Mouse (Mus musculus) frontal cortex, postnatal 14 days (tissue): ENCODE results near the gene Eno2.
"Not testable (repeated sequence)": the region's sequence is repeated elsewhere in the genome, so short reads cannot be mapped to it uniquely, and the experiment has no call there.

Source experiments
- DNase-seq, 2 experiments: peaks; one replicate each; pipeline ENCODE4 v3.0.0; 2022; ENCODE audit warnings: low spot score in 2 of 2

Eno2 gene

DNA sequence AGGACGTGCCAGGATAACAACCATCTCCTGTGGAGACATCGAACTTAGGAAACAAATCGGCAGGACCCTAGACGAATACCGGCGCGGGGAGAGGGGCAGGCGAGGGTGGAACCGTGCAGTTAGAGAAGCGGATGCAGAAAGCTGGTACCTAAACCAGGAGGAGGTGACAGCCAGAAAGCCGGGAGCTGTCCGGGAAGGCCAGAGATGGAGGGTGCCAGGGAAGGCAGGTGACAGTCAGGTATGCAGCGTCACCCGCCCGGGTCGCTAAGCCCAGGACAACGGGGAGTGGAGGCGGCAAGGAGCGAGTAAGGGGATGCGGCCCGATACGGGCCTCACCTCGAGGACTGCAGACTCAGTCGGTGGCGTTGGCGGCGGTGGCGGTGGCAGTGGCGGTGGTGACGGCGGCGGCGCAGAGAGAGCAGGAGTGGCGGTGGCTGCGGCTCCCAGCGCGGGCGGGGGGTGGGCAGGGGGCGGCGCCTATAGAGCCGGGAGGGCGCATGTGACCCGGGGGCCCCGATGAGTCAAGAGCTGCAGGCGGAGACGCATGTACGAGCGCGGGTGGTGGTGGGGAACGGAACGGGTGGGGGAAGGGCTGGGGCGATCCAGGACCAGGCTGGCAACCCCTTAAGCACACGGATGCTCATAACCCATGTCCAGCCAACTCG lies at the start of gene Eno2:
TSS of gene Eno2 (minus strand) at position 573 of the 665 bp plus-strand sequence.
- peak in 1 of 2 experiments; percentile 63 for DNase-seq

DNA sequence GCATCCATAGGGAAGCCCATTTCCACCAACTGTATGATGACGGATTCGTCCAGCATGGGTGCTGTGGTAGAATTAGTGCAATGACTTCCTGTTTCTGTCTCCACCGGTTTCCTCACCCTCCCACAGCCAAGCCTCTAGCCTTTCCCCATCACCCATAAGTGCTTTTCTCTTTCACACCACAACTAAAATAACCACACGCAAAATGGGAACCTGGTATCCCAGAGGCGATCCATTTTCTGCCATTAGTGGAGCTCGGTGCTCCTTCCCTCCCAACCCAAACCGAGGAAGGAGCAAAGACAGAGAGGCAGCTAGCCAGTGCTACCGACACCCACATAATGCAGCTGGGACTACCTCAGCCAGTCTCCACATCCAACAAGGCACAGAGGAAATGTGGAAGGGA lies 48.5 kb upstream of the Eno2 start:
- peak in 1 of 2 experiments; percentile 9 for DNase-seq

DNA sequence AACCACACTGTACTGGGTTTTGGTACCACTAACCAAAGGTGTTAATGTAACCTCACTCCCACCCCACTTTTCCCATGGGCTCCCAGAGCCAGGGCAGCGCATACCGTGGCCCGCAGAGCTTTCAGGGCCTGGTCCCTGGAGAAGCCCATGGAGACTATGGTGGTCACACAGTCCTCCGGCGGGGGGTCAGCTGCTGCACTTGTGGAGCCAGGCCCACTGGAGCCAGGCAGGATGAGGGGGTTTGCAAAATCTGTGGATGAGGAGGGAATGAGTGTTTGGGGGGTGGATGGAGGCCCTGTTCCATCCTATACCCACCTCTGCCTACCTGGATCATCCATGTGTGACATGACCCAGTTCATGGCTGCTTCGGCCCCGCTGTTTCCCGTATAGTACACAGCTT lies 48.1 kb upstream of the Eno2 start:
- DNase-seq: peak in 1 of 2 experiments; percentile 2

DNA sequence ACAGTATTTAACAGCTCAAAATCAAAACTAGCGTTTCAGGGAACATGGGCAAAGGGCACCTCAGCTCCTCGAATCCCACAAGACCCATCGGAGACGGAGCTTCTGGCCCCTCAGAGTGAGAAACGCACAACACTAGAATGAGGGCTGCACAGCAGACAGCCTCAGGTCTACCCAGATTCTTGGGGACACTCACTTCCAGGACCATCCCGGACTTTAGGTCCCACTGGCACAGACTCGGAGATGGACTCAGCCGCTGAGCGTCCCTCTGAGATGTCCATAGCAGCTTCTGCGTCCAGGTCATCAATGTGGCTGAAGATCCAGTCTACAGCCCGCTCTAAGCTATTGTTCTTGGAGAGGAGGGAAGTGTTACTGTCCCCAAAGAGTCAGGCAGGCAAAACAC lies 47.7 kb upstream of the Eno2 start:
- DNase-seq: peak in 1 of 2 experiments; percentile 3

DNA sequence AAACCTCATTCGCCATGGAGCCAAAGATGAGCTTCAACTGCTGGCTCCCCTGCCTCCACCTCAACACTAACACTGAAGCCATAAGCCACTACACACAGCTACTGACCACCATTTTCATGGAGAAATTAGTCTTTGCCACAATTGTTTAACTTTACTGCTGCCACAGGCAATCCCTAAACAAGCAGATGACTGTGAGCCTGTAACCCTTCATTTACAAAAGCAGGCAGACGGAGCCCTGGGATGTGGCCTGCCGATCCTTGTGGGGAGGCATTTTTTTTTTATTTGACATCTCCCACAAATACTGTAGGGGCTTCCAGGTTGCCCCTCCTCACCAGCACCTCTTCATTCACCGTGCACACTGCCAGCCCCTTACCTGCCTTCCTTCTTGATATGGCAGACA lies 47.1 kb upstream of the Eno2 start:
- no peak for DNase-seq

DNA sequence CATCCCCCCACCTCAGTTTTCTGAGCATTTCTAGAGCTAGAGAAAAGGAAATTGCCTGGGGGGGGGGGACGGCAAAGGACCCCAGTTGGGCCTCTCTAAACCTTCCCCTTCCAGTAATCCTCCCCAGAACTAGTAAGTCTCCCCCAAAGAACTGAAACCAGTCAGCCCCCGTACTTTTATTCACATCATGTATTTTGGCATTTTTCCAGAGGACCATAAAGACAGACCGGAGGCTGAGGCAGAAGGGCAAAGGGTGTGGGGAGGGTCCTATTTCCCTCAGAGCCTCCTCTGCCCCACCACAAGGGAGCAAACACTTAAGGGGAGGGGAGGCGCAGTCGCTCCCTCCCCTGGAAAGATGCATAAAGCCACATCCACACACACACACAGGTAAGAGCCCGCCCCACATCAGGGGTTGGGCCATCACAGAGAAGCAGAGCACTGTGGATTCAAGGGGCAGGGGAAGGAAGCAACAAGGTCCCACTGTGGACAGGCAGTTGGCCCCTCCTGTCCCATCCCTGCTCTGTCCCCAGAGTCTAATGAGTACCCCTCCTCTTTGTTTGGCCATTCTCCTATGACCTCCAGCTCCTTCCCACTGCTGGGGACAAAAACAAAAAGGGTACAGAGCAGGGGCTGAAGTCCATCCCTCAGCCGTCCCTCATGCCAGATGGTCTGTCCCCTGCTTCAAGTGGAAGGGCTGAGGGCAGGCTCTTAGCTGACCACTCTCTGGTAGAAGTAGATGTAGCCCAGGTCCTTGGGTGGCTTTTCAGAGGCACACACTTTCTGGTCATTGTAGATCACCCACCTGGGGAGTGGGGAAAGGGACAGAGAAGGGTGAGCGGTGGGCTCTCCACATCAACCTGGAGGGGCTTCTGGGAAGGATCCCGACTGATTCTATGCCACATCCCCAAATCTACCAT lies 45.6 kb upstream of the Eno2 start:
- peak in 1 of 2 experiments; percentile 13 for DNase-seq

DNA sequence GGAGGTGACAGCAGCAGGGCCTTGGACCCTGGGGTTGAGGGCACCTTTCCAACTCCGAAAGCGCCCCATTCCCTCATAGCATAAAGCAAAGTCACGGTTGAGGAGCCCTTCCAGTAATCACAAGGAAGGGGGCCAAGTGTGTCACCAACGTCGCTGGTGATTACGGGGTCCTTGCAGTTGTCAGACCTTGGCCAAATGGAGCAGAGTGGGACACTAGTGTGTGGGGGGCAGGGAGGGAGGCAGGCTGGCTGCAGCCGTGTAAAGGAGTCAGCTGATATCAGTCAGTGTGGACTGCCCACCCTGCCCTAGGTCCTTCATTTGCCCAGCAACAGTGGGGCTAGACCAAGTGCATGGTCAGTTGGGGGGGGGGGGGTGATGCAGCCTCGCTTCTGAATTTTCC lies 45.0 kb upstream of the Eno2 start:
- DNase-seq: no peak

DNA sequence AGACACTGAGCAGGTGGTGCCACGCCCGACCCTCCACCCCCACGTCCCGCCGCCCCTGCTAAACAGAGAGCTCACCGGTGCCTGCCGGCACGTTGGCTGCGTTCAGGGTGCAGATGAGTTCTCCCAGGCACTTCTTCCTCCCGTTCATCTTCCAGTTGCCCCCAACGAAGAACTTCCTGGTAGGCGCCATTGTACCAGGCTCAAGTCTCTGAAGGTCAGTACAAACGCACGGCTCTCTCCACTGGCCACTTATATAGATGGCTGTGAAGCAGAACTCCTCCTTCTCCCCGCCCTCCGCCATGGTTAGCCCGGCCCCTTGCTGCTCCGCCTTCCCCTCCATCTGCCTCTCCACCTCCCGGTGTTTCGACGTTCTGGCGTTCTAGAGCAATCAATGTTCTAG lies 44.5 kb upstream of the Eno2 start, which contains the start of gene Tpi1:
TSS of gene Tpi1 (minus strand) at position 364 of the 400 bp plus-strand sequence.
- peak; percentile 82 to 86 for DNase-seq

DNA sequence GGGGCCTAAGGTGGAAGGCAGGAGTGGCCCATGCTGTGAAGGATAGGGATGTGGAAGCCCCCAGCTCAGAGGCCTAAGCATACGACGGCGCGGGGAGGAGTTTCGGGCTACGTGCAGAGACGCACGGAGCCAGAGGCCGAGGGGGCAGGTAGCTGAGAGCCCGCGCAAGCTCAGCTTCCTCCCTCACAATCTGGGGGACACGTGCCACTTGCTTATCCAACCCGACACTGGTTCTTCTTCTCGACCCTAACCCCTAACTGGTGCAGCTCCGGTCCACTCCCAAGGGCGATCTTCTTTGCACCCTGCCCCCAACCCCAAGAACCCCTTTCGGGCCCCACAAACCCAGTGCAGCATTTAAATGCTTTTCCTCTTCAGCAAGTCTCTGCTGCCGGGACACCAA lies 44.0 kb upstream of the Eno2 start:
- peak; percentile 64 to 70 for DNase-seq

DNA sequence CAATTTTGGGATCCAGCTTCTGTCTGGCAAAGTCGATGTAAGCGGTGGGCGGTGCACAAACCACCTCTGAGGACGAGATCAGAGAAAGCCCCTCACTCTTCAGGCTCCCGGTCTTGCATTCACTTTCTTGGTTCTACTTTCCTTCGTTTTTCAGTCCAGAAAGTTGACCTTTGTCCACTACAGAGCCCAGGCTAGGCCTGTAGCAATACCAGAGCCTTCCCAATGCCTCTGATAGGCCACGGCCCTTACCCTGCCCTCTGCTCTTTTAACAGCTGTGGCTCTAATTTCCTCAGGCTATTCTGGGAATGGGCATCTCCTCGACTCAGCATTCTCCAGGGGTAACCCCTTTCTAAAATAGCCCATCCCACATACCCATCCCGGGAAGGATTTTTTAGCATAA lies 43.4 kb upstream of the Eno2 start:
- DNase-seq: no peak

DNA sequence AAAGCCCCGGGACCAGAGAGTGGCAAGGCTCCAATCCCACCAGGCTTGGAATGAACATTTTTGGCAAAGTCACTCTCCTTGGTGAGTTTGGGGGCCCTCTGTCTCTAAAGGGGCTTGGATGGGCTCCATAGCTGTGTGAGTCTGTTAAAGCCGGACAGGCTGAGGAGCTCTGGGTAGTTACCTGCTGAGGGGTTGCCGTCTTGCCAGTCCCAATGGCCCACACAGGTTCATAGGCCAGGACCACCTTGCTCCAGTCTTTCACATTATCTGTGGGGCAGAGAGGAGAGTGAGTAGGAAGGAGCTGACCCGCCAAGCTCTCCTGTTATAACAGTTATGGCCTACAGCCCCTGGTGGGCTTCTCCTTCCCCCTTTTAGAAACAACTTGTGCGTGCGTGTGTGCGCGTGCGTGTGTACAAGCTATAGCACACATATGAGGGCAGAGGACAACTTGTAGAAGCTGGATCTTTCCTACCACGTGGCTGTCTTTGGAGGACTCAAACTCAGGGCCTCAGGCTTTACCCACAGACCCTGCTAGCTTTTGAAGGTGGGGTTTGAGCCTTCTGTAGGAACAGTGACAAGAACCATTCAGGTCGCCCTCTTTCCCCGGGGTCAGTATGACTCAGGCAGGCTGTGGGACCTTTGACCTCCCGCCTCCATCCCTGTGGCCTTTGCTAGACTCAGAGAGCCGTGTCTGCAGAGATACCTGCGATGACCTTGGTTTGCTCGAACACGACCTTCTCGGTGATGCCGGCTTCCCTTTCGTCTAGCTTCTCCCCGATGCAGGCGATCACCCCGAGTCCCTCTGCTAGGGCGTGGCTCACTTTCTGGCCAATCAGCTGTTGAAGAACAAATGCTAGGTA lies 42.5 kb upstream of the Eno2 start:
- no peak for DNase-seq

DNA sequence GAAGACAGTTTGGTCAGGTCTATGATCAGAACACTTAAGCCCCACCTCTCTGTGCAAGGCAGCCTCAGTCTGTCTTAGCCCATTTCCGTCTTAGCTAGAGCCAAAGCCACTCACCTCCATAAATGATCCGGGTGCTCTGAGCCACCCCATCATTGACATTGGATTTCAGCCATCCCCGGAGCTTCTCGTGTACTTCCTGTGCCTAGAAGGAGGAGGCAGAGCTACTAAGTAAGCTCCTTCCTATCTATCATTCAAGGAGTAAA lies 41.9 kb upstream of the Eno2 start:
- no peak for DNase-seq

DNA sequence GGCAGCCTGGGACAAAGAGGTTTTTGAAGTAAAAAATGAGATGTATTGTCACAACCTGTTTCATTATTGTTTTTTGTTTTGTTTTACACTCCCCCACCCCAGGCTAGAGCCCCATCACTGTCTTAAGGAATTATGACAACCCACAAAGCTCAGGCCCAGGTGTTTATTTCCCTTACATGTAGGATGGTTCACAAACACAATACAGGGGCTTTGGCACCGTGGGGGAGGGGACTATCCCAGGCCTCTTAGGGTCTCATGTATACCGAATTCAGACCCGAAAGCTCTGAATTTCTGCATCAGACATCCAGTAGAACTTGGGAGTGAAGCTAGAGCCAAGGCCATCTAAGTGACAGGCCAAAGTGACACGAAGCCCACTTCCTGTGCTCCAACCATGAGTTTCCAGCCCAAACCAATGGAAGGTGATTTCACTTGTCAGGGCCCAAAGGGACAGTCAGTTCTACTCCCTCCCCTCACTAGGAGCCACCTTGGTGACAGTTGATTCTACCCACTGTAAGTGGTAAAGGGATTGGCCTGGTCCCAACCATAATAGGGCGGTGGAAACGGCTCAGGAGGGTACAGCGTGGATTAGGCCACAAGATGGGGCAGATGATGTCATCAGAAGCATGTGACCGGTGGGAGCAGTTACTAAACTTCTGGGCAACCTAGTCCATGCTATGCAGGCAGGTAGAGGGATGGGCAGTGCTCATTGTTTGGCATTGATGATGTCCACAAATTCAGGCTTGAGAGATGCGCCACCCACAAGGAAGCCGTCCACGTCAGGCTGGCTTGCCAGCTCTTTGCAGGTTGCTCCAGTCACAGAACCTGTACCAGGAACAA lies 41.3 kb upstream of the Eno2 start:
- DNase-seq: not testable (repeated sequence)

DNA sequence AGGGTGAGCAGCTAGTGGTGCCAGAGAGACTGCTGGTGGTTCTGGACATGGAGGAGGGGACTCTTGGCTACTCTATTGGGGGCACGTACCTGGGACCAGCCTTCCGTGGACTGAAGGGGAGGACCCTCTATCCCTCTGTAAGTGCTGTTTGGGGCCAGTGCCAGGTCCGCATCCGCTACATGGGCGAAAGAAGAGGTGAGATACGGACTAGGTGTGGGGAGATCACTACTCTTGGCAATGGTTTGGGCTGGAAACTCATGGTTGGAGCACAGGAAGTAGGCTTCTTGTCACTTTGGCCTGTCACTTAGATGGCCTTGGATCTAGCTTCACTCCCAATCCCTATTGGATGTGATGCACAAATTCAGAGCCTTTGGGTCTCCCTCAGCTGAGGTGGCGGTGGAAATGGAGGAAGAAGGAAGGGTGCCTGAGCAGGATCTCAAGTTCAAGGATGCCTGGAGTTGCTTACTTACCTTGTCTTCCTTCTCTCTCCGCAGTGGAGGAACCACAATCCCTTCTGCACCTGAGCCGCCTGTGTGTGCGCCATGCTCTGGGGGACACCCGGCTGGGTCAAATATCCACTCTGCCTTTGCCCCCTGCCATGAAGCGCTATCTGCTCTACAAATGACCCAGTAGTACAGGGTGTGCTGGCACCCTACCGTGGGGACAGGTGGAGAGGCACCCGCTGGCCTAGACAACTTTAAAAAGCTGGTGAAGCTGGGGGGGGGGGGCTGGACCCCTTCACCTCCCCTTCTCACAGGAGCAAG lies 40.5 kb upstream of the Eno2 start:
- no peak for DNase-seq

DNA sequence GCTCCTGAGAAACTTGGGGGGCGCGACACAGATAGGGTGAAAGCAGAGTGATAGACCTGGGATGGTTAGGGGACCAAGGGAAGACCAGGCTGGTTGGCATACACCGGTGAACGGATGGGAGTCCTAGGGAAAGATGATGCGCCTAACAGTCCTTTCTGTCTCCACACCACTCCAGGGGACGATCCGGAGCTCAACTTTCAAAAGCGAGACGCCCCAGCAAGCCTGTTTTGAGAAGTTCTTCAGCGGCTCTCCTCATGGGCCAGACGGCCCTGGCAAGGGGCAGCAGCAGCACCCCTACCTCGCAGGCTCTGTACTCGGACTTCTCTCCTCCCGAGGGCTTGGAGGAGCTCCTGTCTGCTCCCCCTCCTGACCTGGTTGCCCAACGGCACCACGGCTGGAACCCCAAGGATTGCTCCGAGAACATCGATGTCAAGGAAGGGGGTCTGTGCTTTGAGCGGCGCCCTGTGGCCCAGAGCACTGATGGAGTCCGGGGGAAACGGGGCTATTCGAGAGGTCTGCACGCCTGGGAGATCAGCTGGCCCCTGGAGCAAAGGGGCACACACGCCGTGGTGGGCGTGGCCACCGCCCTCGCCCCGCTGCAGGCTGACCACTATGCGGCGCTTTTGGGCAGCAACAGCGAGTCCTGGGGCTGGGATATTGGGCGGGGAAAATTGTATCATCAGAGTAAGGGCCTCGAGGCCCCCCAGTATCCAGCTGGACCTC lies 39.7 kb upstream of the Eno2 start:
- DNase-seq: peak; percentile 64 to 68

DNA sequence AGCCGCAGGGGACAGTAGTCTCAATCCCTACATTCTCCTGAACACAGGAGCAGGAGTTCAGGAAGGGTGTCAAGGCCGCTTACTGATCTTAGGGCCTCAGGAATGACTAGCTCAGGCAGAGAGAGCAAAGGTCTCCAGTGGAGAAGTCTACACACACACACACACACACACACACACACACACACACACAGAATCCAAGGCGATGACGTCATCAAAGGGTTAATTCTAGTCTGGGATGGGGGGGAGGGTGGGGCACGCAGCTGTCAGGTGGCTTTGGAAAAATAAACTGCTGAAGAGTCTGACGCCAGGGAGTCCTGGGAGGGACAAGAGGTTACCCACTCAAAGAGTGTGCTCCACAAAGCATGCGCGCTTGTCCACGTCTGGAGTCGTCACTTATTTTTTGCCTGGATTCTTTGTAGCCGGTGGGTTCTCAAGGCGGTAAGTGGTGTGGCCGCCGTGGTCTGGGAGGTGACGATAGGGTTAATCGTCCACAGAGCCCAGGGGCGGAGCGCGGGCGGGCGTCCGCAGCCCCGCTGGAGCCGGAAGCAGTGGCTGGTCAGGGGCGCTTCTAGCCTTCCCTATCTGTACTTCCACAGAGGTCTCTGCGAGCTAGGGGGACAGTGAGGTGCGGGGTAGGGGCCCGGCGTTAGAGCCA lies 39.0 kb upstream of the Eno2 start, which contains the start of gene Spsb2:
TSS of gene Spsb2 (plus strand) at position 304 of the 655 bp plus-strand sequence.
- no peak for DNase-seq

DNA sequence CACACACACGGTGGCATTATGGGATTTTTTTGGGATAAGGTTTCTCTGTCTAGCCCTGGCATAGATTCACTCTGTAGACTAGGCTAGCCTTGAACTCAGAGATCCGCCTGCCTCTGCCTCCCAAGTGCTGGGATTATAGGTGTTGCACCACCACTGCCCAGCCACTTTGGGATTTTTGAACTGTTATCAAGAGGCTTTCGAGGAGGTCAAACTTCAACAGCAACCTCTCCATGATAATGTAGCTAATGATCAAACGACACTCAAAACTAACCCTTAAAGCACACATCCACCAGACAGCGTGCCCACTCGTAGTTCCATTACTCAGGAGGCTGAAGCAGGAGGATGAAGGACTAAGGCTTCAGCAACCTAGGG lies 38.5 kb upstream of the Eno2 start:
- no peak for DNase-seq

DNA sequence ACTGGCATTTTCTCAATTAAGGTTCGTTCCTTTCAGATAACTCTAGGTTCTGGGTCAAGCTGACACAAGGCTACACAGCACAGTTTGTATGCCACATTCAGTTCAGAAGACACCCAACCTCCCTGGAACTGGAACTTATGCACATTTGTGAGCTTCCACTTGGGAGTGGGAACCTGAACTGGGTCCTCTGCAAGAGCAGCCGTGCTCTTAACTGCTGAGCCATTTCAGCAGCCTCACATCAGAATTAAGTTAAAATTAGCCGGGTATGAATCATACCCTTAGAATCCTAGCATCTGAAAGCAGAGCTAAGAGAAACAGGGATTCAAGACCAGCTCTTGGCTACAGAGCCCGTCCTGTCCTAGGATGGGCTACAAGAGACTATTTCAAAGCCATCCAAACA lies 37.9 kb upstream of the Eno2 start:
- DNase-seq: no peak

DNA sequence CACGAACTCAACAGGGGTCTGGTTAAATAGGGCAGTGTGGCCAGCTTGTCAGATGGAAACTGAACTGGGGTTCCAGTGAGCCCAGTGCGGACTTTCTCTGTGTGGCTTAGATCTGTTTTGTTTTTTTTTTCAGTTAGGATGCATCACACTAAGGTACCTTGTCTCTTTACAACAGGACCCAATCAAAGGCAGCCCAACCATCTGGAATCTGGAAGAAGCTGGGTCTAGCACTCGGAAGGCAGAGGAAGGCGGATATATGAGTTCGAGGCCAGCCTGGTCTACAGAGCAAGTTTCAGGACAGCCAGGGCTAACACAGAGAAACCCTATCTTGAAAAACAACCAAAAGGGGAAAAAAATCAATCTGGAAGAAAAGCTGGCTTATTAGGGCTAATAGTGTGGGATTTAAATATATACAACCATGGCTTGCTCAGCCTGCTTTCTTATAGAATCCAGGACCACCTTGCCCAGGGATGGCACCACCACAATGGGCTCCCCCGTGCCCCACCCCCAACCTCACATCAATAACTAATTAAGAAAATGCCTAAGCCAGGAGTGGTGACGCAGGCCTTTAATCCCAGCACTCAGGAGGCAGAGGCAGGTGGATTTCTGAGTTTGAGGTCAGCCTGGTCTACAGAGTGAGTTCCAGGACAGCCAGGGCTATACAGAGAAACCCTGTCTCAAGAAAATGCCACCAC lies 37.1 kb upstream of the Eno2 start:
- DNase-seq: no peak
